ENCODE assay signal across 8 mouse cellular contexts in the genomic region with DNA sequence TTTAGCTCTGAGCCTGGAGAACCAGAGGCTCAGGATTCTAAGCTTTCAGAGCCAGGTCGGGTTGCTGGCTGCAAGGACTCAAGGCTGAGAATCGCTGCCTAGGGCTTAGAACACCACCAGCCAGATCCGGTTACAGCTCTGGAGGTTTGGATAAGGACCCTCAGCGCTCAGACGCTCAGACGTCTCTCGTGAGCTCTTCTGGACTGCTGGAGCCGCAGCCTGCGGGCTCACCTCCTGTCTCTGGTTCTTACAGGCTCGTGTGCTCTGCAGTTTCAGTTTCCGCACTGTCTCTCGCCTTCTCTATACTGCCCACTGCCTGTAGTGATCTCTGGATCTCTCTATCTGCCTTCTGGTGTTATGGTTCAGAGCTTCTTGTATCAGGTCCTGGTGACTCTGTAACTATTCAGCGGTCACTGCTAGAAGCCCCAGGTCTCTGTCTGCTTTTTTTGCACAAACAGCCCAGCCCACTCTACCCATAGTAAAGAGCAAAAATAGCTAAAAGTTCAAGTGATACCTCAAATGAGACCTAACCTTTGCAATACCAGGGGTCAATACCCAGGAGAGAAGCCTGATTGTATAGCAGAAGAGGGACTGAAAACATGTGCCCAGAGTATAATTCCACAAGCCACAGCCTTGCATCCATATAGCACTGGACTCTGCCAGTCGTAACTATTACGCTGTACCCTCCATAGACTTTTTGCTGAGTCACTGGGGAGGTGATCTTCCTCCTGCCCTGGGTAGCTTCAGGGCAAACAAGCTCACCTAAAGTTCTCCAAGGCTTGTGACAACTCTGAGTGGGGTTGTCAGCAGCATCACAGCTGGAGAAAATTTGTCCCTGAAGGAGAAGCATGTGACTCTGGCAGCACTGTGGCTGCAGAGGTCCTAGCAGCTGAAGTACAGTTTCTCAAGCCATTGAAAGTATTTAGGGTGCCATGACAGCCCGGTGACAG. TPM values are rescaled to one million over a fixed set of nuclear protein-coding genes. Genes with fewer than 3 reads are reported as not detected.
DNase-seq lines count a peak whose midpoint lies in the region; ATAC-seq and TF ChIP-seq lines count a peak whose summit lies in the region.

No protein-coding gene starts in this region.

- DNase-seq in gastrocnemius, adult 2 months: peak; percentile 56
- DNase-seq in gastrocnemius, postnatal 25 days: no peak
- DNase-seq in MN1 (ENCODE audit: low spot score): peak; percentile 52
- peak; percentile 27 for DNase-seq in heart, postnatal 4 days
- DNase-seq in cerebellum, postnatal 36 days: no peak
- DNase-seq in frontal cortex, adult 2 months (ENCODE audit: extremely low spot score in 1 of 2, low spot score in 1 of 2): no peak
- no peak for DNase-seq in cerebellum, adult 9-10 months

- no peaks in the 10 kb centered on the region for H3K9me3 ChIP-seq in midbrain, embryonic 12.5 days

- H3K27me3 ChIP-seq in midbrain, embryonic 12.5 days: 0 out of 2 replicates have a peak, but pooled peaks cover 8% of the 10 kb centered on the region

- H3K4me1 ChIP-seq in midbrain, embryonic 12.5 days: peaks cover 28% of the 10 kb centered on the region

- ATAC-seq in midbrain, embryonic 12.5 days (ENCODE audit: low FRiP score, low read depth): no peak

- no peak; the same call in 1 of the 2 replicates for TF ChIP-seq CTCF in gastrocnemius, adult 2 months (IDR thresholded peaks at IDR 0.05)

- H3K4me3 ChIP-seq in gastrocnemius, adult 2 months: peak overlapping the region; percentile 64
- H3K4me3 ChIP-seq in midbrain, embryonic 12.5 days: no peak overlapping the region

- peak overlapping the region; percentile 12; the same call in 1 of the 2 replicates for H3K4me2 ChIP-seq in midbrain, embryonic 12.5 days (replicated peaks)

- H3K9ac ChIP-seq in midbrain, embryonic 12.5 days (replicated peaks): no peak overlapping the region

- intact Hi-C loops in gastrocnemius, adult 2 months (cut with DNase I): loop anchor here (2.0 to 5.0 kb wide), 3 partner anchors 56 to 76 kb away; partner anchors contain the start of gene Gpc1

- H3K36me3 ChIP-seq in midbrain, embryonic 12.5 days: no peaks in the 10 kb centered on the region

- peak overlapping the region; percentile 91 for H3K27ac ChIP-seq in gastrocnemius, adult 2 months
- H3K27ac ChIP-seq in midbrain, embryonic 12.5 days (replicated peaks): no peak overlapping the region

- 39% methylated on average over 16 of the region's 16 CpGs for WGBS in midbrain, embryonic 12.5 days

RNA-seq across cellular contexts. Expression of gene Gpc1, which starts 56.4 kb away (rescaled TPM):
- 100 to 1,000 TPM; 214 to 256 TPM for total RNA-seq in gastrocnemius, adult 2 months (2021)
- 100 to 1,000 TPM; 246 to 275 TPM for total RNA-seq in gastrocnemius, postnatal 25 days (2021)
- total RNA-seq in heart, postnatal 4 days (2021): 100 to 1,000 TPM; 133 to 148 TPM
- polyA plus RNA-seq in midbrain, embryonic 12.5 days (2016; fragmentation: Nextera tagmentation; extraction: Ambion mirVana): 82.4 and 89.5 TPM in 2 replicates
- 60.9 and 64.8 TPM in 2 replicates for polyA plus RNA-seq in frontal cortex, adult 2 months (2012; rRNA removed)

Comparison
In these comparisons a context has a peak if more than half of its experiments do, and no peak if none do; other contexts are left out.
1. DNase-seq: peak in gastrocnemius, adult 2 months (single experiment), MN1 (single experiment) and heart, postnatal 4 days (single experiment); none in gastrocnemius, postnatal 25 days (single experiment), cerebellum, postnatal 36 days (0 of 2), frontal cortex, adult 2 months (0 of 2) and cerebellum, adult 9-10 months (single experiment).